Mouse (Mus musculus) heart, embryonic 13.5 days (tissue): ENCODE data around the gene Rgs6. TPM values are rescaled to one million over a fixed set of nuclear protein-coding genes. Genes with fewer than 3 reads are reported as not detected.

Experiments
- ATAC-seq: fragments of 200-750 bp; cut with Nextera tagmentation; 2 replicates; pipeline ENCODE4 v1.8.0; 2017; ENCODE audit warnings: moderate TSS enrichment; ENCODE audit not compliant: insufficient number of reproducible peaks, low FRiP score, low TSS enrichment; ENCODE audit errors: extremely low read depth
- H3K27ac ChIP-seq: fragments of 300-500 bp; sonication (generic); replicated peaks from 2 replicates; pipeline ENCODE4 v1.5.1; 2015; ENCODE audit warnings: moderate library complexity, mild to moderate bottlenecking, inconsistent platforms
- H3K27me3 ChIP-seq: fragments of 300-500 bp; sonication (generic); replicated peaks from 2 replicates; pipeline ENCODE4 v1.6.1; 2015; ENCODE audit warnings: mild to moderate bottlenecking, inconsistent platforms
- H3K36me3 ChIP-seq: fragments of 300-500 bp; sonication (generic); 2 replicates; pipeline ENCODE4 v1.6.1; 2015; ENCODE audit warnings: mild to moderate bottlenecking, inconsistent platforms
- H3K4me1 ChIP-seq: fragments of 300-500 bp; sonication (generic); 2 replicates; pipeline ENCODE4 v1.6.1; 2015; ENCODE audit warnings: inconsistent platforms
- H3K4me2 ChIP-seq: fragments of 300-500 bp; sonication (generic); 2 replicates; pipeline ENCODE4 v1.6.1; 2015; ENCODE audit warnings: inconsistent platforms, mild to moderate bottlenecking, moderate library complexity
- H3K4me3 ChIP-seq: fragments of 300-500 bp; sonication (generic); 2 replicates; pipeline ENCODE4 v1.5.1; 2015; ENCODE audit warnings: moderate library complexity, mild to moderate bottlenecking, inconsistent platforms
- H3K9ac ChIP-seq: fragments of 300-500 bp; sonication (generic); 2 replicates; pipeline ENCODE4 v1.6.1; 2015; ENCODE audit warnings: inconsistent platforms, mild to moderate bottlenecking, moderate library complexity
- H3K9me3 ChIP-seq: fragments of 300-500 bp; sonication (generic); 2 replicates; pipeline ENCODE4 v1.6.1; 2016; ENCODE audit warnings: inconsistent platforms
- WGBS: fragments of 180-500 bp; shearing (Covaris S2); methylation state at CpG from one replicate; pipeline ENCODE4 v1.1.7; 2015; ENCODE audit warnings: mixed read lengths; 5-methylcytosine and 5-hydroxymethylcytosine counted together
- polyA plus RNA-seq: library from polyadenylated mRNA; unstranded; fragments of >200 nt; fragmentation: Nextera tagmentation; extraction: Ambion mirVana; gene quantifications from 2 replicates; pipeline ENCODE4 v1.2.1, GENCODE M21; 2015

Rgs6 gene
- polyA plus RNA-seq, 1 experiment from 2014 or later: 13.6 TPM

DNA sequence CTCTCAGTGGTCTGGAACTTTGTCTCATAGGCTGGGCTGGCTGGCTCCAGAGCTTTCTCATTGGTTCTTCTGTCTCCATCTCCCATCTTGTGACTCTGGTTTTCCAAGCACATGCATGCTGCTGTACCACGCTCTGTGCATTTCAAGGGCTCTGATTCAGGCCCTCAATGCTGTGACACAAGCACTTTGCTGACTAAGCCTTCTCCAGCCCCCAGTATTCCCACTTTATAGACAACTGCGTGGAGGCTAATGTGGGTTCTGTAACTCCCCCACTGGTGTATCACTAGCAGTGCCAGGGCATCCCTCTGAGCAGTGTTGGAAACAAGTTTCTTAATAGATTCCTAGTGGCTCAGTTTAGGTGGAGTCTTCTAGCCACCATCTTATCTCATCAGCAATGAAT lies 174.0 kb downstream of the Rgs6 start:
- no peak overlapping the region for H3K9ac ChIP-seq
- WGBS: 85% methylated on average over 2 of the region's 2 CpGs
- no peaks in the 10 kb centered on the region for H3K27me3 ChIP-seq
- H3K36me3 ChIP-seq: no peaks in the 10 kb centered on the region
- no peak for ATAC-seq
- no peak overlapping the region for H3K4me2 ChIP-seq
- no peaks in the 10 kb centered on the region for H3K9me3 ChIP-seq
- peaks cover 9% of the 10 kb centered on the region for H3K4me1 ChIP-seq
- H3K27ac ChIP-seq: no peak overlapping the region
- no peak overlapping the region for H3K4me3 ChIP-seq

DNA sequence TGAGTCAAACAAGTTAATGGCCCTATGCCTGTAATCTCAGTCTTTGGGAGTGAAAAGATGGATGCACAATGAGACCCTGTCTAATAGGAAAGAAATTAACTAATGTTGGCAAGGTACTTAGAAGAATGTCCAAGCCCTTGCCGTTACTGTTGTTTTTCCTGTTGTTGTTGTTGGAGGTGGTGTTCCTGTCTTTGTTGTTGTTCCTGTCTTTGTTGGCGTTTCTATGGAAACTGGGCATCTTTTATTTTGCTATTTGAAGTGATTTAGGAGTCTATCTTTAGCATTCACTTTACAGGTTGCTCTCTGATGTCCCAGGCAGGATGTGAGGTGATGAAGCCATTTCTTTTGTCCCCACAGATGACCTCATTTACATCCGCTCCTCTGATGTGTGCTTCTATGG lies 180.6 kb downstream of the Rgs6 start:
- 0 out of 2 replicates have a peak, but pooled peaks cover under 1% of the 10 kb centered on the region for H3K4me1 ChIP-seq
- H3K4me3 ChIP-seq: no peak overlapping the region
- no peaks in the 10 kb centered on the region for H3K9me3 ChIP-seq
- no peaks in the 10 kb centered on the region for H3K27me3 ChIP-seq
- H3K4me2 ChIP-seq: no peak overlapping the region
- no peaks in the 10 kb centered on the region for H3K36me3 ChIP-seq
- no peak overlapping the region for H3K9ac ChIP-seq
- H3K27ac ChIP-seq: no peak overlapping the region
- no peak for ATAC-seq
- WGBS: 74% methylated on average over 3 of the region's 3 CpGs

DNA sequence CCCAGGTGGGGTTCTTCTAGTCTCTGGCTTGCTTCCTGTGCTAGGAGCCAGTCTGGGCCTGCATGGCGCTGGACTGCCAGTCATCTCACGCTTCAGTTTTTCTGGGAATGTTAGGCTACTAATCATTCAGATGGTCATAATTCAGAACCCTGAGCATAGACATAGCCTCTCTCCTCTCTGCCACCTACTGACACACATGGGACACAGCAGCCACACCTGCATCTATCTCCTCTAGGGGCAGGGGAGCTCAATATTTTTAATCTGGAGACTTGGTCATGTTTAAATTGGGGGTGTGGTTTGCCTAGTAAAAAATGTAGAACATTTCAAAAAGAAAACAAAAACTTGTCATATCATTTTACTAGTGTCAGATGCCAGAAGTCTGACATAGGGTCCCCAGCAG lies 184.1 kb downstream of the Rgs6 start:
- H3K9me3 ChIP-seq: no peaks in the 10 kb centered on the region
- no peaks in the 10 kb centered on the region for H3K36me3 ChIP-seq
- H3K27ac ChIP-seq: no peak overlapping the region
- no peak overlapping the region for H3K4me2 ChIP-seq
- no peak overlapping the region for H3K4me3 ChIP-seq
- H3K9ac ChIP-seq: no peak overlapping the region
- 0 out of 2 replicates have a peak, but pooled peaks cover 5% of the 10 kb centered on the region for H3K4me1 ChIP-seq
- WGBS: 92% methylated on average over 2 of the region's 2 CpGs
- H3K27me3 ChIP-seq: no peaks in the 10 kb centered on the region
- no peak for ATAC-seq

DNA sequence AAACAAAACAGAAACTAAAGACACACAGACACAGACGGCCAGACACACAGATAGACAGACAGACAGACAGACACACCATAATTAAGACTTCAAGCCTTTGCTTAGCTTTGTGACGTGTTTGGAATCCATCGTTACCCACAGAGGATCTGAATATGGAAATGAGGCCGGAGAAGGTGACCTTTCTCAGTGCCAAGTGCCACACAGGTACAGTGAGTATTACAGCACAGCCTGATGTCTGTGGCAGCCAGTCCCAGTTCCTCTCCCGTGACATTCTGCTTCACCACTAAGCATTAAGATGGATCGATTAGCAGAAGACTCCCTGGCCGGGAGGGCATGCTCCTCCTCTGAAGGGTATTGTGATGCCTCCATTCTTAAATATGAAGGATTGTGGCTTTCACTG lies 186.5 kb downstream of the Rgs6 start:
- no peak overlapping the region for H3K4me3 ChIP-seq
- H3K27ac ChIP-seq: no peak overlapping the region
- 83% methylated on average over 7 of the region's 7 CpGs for WGBS
- ATAC-seq: no peak
- no peak overlapping the region for H3K4me2 ChIP-seq
- no peaks in the 10 kb centered on the region for H3K36me3 ChIP-seq
- no peaks in the 10 kb centered on the region for H3K9me3 ChIP-seq
- H3K27me3 ChIP-seq: no peaks in the 10 kb centered on the region
- 0 out of 2 replicates have a peak, but pooled peaks cover 7% of the 10 kb centered on the region for H3K4me1 ChIP-seq
- no peak overlapping the region for H3K9ac ChIP-seq

DNA sequence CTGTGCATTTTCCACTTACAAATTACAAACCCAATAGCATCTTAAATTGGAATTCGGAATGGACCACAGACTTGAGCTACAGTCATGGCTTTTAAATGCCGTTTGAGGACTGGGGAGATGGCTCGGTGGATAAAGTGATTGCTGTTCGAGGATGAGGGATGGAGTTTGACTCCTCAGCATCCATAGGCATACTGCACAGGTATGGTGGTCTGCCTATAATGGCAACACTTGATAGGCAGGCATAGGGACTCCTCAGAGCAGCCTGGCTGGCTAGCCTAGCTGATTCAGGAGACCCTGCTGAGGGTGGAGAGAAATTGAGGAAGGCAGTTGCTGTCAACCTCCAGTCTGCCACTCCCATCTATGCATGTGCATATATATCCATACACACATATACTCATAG lies 188.6 kb downstream of the Rgs6 start:
- H3K4me2 ChIP-seq: no peak overlapping the region
- H3K4me3 ChIP-seq: no peak overlapping the region
- no peaks in the 10 kb centered on the region for H3K27me3 ChIP-seq
- H3K36me3 ChIP-seq: no peaks in the 10 kb centered on the region
- no peak overlapping the region for H3K9ac ChIP-seq
- no peaks in the 10 kb centered on the region for H3K9me3 ChIP-seq
- ATAC-seq: no peak
- H3K4me1 ChIP-seq: 0 out of 2 replicates have a peak, but pooled peaks cover 7% of the 10 kb centered on the region
- WGBS: 82% methylated on average over 4 of the region's 4 CpGs
- H3K27ac ChIP-seq: no peak overlapping the region

DNA sequence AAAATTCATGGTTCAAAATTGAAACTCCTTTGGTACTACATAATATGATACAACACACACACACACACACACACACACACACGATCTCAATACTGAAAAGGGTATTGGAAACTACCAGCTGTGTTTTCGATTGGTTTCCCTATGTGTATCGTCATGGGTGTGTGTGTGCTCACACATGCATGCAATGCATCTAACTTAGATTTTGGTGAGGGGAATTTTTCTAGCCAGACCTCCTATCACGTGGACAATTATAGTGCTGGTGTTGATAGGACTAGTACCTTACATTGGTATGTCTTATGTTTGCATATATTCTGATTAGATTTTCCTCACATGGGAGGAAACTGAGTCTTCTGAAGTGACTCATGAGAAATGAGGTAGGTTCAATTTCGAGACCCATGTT lies 192.8 kb downstream of the Rgs6 start:
- WGBS: 77% methylated on average over 5 of the region's 5 CpGs
- ATAC-seq: no peak
- no peak overlapping the region for H3K4me3 ChIP-seq

DNA sequence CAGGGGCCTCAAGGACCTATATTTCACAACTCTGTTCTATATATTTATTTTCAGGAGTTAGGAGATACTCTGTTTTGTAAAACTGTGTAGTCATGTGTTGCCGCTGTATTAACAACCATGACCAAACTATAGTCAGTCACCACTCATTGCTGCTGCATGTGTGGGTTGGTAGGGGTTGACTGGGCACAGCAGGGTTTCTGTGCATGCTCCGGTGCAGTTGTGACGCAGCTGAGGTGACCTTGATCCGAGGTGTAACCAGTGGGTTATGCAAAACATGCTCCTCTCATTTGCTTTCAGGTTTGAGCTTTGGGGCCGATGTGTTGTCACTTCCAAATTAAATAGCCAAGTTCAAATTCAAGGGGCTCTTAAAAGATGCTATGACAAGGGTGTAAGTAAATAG lies 193.3 kb downstream of the Rgs6 start:
- Histone ChIP-seq H3K27me3 (no peaks in the 10 kb centered on the region), H3K27ac (no peak overlapping the region), H3K9ac (no peak overlapping the region), H3K36me3 (no peaks in the 10 kb centered on the region), H3K4me3 (no peak overlapping the region), H3K9me3 (no peaks in the 10 kb centered on the region), H3K4me1 (0 out of 2 replicates have a peak, but pooled peaks cover 2% of the 10 kb centered on the region), H3K4me2 (no peak overlapping the region)
- 75% methylated on average over 5 of the region's 5 CpGs for WGBS
- no peak for ATAC-seq

More for the DNA sequence above, 192.8 kb downstream of the Rgs6 start:
- Histone ChIP-seq H3K36me3 (no peaks in the 10 kb centered on the region), H3K27ac (no peak overlapping the region), H3K9me3 (no peaks in the 10 kb centered on the region), H3K9ac (no peak overlapping the region), H3K4me2 (no peak overlapping the region), H3K4me1 (0 out of 2 replicates have a peak, but pooled peaks cover 2% of the 10 kb centered on the region), H3K27me3 (no peaks in the 10 kb centered on the region)

DNA sequence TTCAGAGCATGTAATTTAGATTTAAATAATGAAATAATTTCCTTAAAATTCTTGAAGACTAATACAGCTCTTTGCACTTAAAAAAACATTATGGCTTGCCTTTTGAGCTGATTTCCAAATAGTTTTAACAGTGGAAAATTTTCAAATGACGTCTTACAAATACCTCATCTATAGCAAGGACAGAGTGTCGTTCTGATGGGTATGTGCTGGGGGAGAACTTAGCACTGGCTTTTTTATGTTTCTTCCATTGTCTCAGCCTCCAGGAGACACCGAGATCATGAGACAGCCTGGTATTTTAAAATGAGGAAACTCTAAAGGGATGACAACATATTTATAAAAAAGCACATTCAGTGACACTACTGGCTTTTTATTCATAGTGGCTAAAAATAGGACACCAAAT lies 204.0 kb downstream of the Rgs6 start:
- no peak overlapping the region for H3K27ac ChIP-seq
- no peak overlapping the region for H3K4me3 ChIP-seq
- no peak overlapping the region for H3K9ac ChIP-seq
- 58% methylated on average over 3 of the region's 3 CpGs for WGBS
- no peak overlapping the region for H3K4me2 ChIP-seq
- no peaks in the 10 kb centered on the region for H3K36me3 ChIP-seq
- no peak for ATAC-seq
- H3K4me1 ChIP-seq: no peaks in the 10 kb centered on the region
- H3K9me3 ChIP-seq: no peaks in the 10 kb centered on the region
- H3K27me3 ChIP-seq: no peaks in the 10 kb centered on the region

DNA sequence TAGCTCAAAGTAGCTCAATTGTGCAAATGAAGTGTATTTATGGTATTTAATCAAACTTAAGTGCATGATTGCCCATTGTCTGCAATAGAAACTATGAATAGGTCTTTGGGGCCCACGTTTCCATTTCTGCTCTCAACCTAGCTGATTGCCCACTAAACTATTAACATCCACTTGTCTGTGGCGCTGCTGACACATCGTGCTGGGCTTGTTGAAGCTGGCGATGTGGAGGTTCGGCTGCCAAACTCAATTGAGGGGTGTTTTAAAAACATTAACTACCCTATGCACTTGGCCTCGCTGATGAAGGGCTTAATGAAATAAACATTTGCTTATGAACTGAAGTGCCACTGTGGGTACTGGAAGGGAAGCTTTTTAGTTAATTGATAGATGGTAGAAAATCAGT lies 211.8 kb downstream of the Rgs6 start:
- ATAC-seq: no peak
- no peak overlapping the region for H3K9ac ChIP-seq

DNA sequence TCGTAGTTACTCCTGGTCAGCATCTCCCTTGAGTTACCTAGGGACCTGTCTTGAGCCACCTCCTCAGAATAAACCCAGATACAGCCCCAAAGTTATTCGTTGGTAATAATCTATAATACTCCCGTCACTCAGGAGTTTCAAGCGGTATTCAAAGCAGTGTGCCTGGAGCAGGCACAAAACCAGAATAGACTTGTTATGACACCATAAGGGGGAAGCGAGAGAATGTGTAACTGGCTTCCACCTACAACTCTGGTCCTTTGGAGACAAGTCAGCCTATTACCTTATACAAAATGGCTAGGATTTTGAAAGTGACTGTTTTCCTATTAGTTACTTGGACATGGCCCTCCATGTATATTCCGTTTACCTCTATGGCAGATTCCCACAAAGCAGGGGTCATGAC lies 213.6 kb downstream of the Rgs6 start:
- Histone ChIP-seq H3K4me1 (peaks cover 20% of the 10 kb centered on the region), H3K27ac (no peak overlapping the region), H3K4me2 (no peak overlapping the region), H3K36me3 (no peaks in the 10 kb centered on the region), H3K4me3 (no peak overlapping the region), H3K27me3 (no peaks in the 10 kb centered on the region), H3K9me3 (no peaks in the 10 kb centered on the region), H3K9ac (no peak overlapping the region)
- WGBS: 79% methylated on average over 6 of the region's 6 CpGs
- no peak for ATAC-seq

More for the DNA sequence above, 211.8 kb downstream of the Rgs6 start:
- Histone ChIP-seq H3K27ac (no peak overlapping the region), H3K36me3 (no peaks in the 10 kb centered on the region), H3K4me2 (no peak overlapping the region), H3K4me3 (no peak overlapping the region), H3K4me1 (peaks cover 20% of the 10 kb centered on the region), H3K9me3 (no peaks in the 10 kb centered on the region), H3K27me3 (no peaks in the 10 kb centered on the region)
- WGBS: 51% methylated on average over 6 of the region's 6 CpGs

DNA sequence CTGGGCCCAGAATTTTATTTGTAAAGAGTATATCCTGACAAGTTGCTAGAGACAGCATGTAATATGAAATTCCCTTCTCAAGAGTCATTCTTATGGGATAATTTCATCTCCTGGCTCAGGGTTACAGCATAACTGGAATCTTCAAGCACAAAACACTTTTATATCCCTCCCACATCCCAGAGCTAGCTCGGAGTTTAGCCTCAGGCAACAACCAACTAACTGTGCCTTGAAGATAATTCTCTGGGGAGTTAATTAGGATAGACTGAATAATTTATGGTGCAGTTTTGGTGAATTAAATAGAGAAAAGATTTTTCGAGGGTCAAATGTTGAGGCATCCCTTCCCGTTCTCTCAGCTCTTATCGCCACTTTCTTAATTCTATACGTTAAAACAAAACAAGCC lies 214.6 kb downstream of the Rgs6 start:
- H3K9me3 ChIP-seq: no peaks in the 10 kb centered on the region
- no peaks in the 10 kb centered on the region for H3K27me3 ChIP-seq
- no peaks in the 10 kb centered on the region for H3K36me3 ChIP-seq
- WGBS: 81% methylated on average over 5 of the region's 5 CpGs
- no peak overlapping the region for H3K9ac ChIP-seq
- H3K4me1 ChIP-seq: peaks cover 20% of the 10 kb centered on the region
- H3K27ac ChIP-seq: no peak overlapping the region
- no peak overlapping the region for H3K4me2 ChIP-seq
- ATAC-seq: no peak
- H3K4me3 ChIP-seq: no peak overlapping the region

DNA sequence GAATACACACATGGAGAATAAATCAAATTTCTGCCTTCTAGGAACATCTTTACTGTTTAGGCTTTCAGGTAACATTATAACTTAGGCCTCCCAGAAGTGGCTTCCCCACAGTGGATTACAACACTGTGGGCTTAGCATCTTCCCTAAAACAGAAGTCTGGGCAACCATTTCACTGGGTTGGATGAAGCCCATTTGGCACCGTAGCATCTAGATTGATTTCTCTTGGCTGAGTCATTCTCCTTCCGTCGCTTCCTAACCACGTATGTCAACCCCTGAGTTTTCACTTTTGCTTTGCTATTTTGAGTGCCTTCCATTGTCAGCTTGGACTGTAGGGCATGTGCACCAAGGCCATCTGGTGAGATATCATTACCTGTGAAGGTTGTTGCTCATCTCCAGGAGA lies 217.1 kb downstream of the Rgs6 start:
- H3K4me3 ChIP-seq: no peak overlapping the region
- H3K4me1 ChIP-seq: peaks cover 13% of the 10 kb centered on the region
- 84% methylated on average over 4 of the region's 4 CpGs for WGBS
- H3K4me2 ChIP-seq: no peak overlapping the region
- H3K36me3 ChIP-seq: no peaks in the 10 kb centered on the region
- no peaks in the 10 kb centered on the region for H3K27me3 ChIP-seq
- no peak overlapping the region for H3K9ac ChIP-seq
- ATAC-seq: no peak
- H3K27ac ChIP-seq: no peak overlapping the region
- no peaks in the 10 kb centered on the region for H3K9me3 ChIP-seq
